Mouse (Mus musculus) G1E (cell line): Measurements from ENCODE around the gene Pdzd8. TPM values are rescaled to one million over a fixed set of nuclear protein-coding genes. Genes with fewer than 3 reads are reported as not detected.

Experiments used
- ATAC-seq: 2 replicates; pipeline ENCODE4 v1.8.0; 2016; ENCODE audit warnings: mild to moderate bottlenecking; ENCODE audit not compliant: insufficient number of reproducible peaks, poor library complexity, low FRiP score, severe bottlenecking; ENCODE audit errors: extremely low read depth
- DNase-seq: peaks from one replicate; pipeline ENCODE4 v3.0.0; 2012; ENCODE audit warnings: low spot score
- H3K27me3 ChIP-seq: 2 replicates; pipeline ENCODE4 v1.6.1; 2012; ENCODE audit warnings: mild to moderate bottlenecking, low read length, inconsistent platforms; ENCODE audit not compliant: insufficient read depth
- H3K36me3 ChIP-seq: replicated peaks from 2 replicates; pipeline ENCODE3; 2012; ENCODE audit warnings: mild to moderate bottlenecking, inconsistent platforms
- H3K4me1 ChIP-seq: 2 replicates; pipeline ENCODE4 v1.6.1; 2012; ENCODE audit warnings: low read depth, low read length, inconsistent platforms, mixed read lengths; ENCODE audit not compliant: insufficient read depth
- H3K4me3 ChIP-seq: 2 replicates; pipeline ENCODE4 v1.5.1; 2012; ENCODE audit warnings: low read depth, mild to moderate bottlenecking, inconsistent platforms, low read length, moderate library complexity, mixed read lengths
- H3K9me3 ChIP-seq: replicated peaks from 2 replicates; pipeline ENCODE4 v1.6.1; 2012; ENCODE audit warnings: inconsistent platforms
- CTCF ChIP-seq: IDR thresholded peaks from 2 replicates; pipeline ENCODE4 v1.5.1; 2012; ENCODE audit warnings: low read depth, low read length, inconsistent platforms, mixed read lengths
- GATA1 ChIP-seq: IDR thresholded peaks from 2 replicates; pipeline ENCODE4 v1.6.1; 2012; ENCODE audit warnings: borderline replicate concordance, low read length, inconsistent platforms, mixed read lengths
- GATA2 ChIP-seq: IDR thresholded peaks from 2 replicates; pipeline ENCODE4 v1.6.1; 2012; ENCODE audit warnings: low read depth, low read length, inconsistent platforms, borderline replicate concordance
- POLR2AphosphoS5 ChIP-seq: IDR thresholded peaks from 2 replicates; pipeline ENCODE4 v1.6.1; 2012; ENCODE audit warnings: low read depth, low read length, inconsistent platforms; ENCODE audit not compliant: insufficient replicate concordance
- TAL1 ChIP-seq: conservative IDR thresholded peaks from 2 replicates; pipeline ENCODE4 v1.6.1; 2012; ENCODE audit warnings: low read depth, low read length, inconsistent platforms, mixed read lengths
- polyA plus RNA-seq: library from polyadenylated mRNA; stranded (reverse); fragments of >175 nt; gene quantifications from 2 replicates; pipeline ENCODE4 v1.2.3, GENCODE M21; 2012
- total RNA-seq, 2 experiments: library from RNA; stranded (forward) in 1 of 2; stranded (reverse) in 1 of 2; fragments of 200-1000 nt in 1 of 2; fragments of >200 nt in 1 of 2; fragmentation: Nextera tagmentation in 1 of 2; gene quantifications; 2 replicates each; pipeline ENCODE4 v1.2.3; 2014 to 2017

The Pdzd8 gene
- total and polyA plus RNA-seq, 3 experiments = 15.1 to 81.6 (median 40.0) TPM

DNA sequence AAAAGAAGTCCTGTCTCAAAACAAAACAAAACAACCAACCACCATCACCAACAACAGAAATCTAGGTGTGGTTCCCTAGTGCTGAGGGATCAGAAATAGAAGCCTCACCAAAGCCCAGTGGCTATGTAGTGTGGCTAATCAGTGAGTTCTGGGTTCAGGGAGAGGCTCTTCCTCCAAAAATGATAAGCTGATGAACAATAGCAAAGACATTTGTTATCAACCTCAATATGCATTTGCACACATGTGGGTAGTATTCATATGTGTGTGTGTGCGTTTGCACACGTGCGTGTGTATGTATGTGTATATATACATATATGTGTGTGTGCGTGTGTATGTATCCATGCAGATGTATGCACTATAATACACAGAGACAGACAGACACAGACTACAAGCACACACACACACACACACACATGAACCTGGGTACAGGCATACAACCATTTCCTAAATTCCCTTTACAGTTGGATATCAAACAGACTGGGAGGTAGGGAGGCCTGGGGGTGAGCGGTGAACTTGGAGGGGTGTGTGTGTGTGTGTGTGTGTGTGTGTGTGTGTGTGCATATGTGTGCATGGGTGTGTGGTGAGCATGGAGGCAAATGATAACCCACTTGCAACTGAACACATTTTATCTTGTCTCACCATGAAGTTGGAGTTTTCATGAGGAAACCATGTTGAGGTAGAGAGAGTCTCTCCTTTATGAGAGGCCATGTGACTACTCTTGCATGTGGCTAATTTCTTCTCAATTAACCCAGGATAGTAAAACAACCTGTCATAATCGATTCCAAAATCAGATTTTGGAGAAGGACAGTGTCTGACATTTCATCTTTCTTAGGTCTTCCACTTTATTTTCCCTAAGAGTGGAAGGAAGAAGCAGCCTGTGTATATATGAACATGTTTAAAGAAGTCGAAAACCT, 39.3 kb upstream of the Pdzd8 start:
- Histone ChIP-seq H3K4me3 (no peak overlapping the region), H3K36me3 (no peaks in the 10 kb centered on the region), H3K4me1 (peaks cover 24% of the 10 kb centered on the region), H3K27me3 (peaks cover 19% of the 10 kb centered on the region; the same call in 1 of the 2 replicates), H3K9me3 (no peaks in the 10 kb centered on the region)
- TF ChIP-seq TAL1 (no peak), GATA1 (no peak)
- DNase-seq = no peak
- no peak for ATAC-seq

DNA sequence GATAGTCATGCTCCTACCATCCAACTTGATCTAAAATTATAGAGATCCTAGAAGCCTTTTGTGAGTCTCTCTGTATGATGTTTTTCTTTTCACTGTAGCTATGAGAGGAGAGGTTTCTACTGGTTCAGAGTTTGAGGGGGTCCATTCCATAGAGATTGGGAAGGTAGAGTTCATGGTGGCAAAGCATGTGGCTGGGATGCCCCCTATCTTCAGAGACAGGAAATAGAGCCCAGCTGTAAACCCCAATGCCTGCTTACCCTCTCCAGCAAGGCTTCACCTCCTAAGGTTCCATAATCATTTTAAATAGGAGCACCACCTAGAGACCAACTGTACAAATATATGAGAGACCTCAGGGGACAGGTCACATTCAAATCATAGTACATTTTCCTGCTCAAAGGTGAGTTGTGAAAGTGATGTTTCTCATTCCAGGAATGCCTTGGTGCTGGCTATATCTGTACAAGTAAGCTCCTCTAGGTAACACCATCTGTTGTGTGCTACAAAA, 36.9 kb upstream of the Pdzd8 start:
- DNase-seq (no peak), ATAC-seq (no peak)
- TF ChIP-seq GATA2 = no peak
- TF ChIP-seq TAL1 = no peak
- no peak for TF ChIP-seq POLR2AphosphoS5
- no peak for TF ChIP-seq GATA1
- TF ChIP-seq CTCF = no peak
- Histone ChIP-seq H3K36me3 (no peaks in the 10 kb centered on the region), H3K27me3 (peaks cover 32% of the 10 kb centered on the region), H3K4me3 (no peak overlapping the region), H3K9me3 (no peaks in the 10 kb centered on the region), H3K4me1 (peaks cover 11% of the 10 kb centered on the region; the same call in 1 of the 2 replicates)

GRCm38 (mm10) chr19:59379995-59380394, 34.4 kb upstream of the Pdzd8 start:
- DNase-seq (no peak), ATAC-seq (peak; percentile 15; the same call in 1 of the 2 replicates)
- Histone ChIP-seq H3K36me3 (no peaks in the 10 kb centered on the region), H3K9me3 (no peaks in the 10 kb centered on the region), H3K4me3 (no peak overlapping the region), H3K4me1 (peaks cover 7% of the 10 kb centered on the region; the same call in 1 of the 2 replicates), H3K27me3 (peaks cover 50% of the 10 kb centered on the region)
- no peak for TF ChIP-seq CTCF
- TF ChIP-seq GATA1 = no peak
- no peak for TF ChIP-seq GATA2
- no peak for TF ChIP-seq POLR2AphosphoS5
- TF ChIP-seq TAL1 = no peak

DNA sequence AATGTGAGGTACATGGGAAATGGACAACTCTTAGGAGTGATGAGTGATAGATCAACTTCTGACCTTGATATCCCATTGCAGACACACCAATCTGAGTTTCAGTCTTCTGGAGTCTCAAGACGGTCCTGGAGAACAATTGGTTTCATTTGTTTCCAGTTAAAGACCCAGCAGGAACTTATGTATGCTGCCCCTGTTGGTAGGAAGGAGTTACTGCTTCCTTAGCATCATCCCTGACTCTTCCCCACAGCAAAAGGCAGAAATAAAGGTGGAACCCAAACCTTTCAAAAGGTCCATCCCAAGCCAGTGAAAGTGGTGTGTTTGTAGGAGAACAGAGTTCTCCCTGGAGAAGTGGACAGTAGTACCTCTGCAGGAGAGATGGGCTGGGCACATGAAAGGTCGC, 30.9 kb upstream of the Pdzd8 start:
- H3K4me3 ChIP-seq = no peak overlapping the region
- ATAC-seq = no peak
- DNase-seq = no peak
- peaks cover 54% of the 10 kb centered on the region for H3K27me3 ChIP-seq
- TF ChIP-seq GATA2 (no peak), TAL1 (no peak), GATA1 (no peak), CTCF (peak; percentile 42; the same call in 1 of the 2 replicates), POLR2AphosphoS5 (no peak)
- 0 out of 2 replicates have a peak, but pooled peaks cover 2% of the 10 kb centered on the region for H3K9me3 ChIP-seq
- no peaks in the 10 kb centered on the region for H3K36me3 ChIP-seq
- peaks cover 6% of the 10 kb centered on the region; the same call in 1 of the 2 replicates for H3K4me1 ChIP-seq

- Histone ChIP-seq H3K9me3 (0 out of 2 replicates have a peak, but pooled peaks cover 2% of the 10 kb centered on the region), H3K4me3 (no peak overlapping the region), H3K27me3 (peaks cover 47% of the 10 kb centered on the region), H3K4me1 (peaks cover 6% of the 10 kb centered on the region; the same call in 1 of the 2 replicates), H3K36me3 (no peaks in the 10 kb centered on the region)
- TF ChIP-seq TAL1 (no peak), POLR2AphosphoS5 (no peak), GATA1 (no peak), CTCF (no peak), GATA2 (no peak)
- no peak for DNase-seq
- ATAC-seq = no peak
Measured at GRCm38 (mm10) chr19:59374940-59375339, 29.4 kb upstream of the Pdzd8 start.

DNA sequence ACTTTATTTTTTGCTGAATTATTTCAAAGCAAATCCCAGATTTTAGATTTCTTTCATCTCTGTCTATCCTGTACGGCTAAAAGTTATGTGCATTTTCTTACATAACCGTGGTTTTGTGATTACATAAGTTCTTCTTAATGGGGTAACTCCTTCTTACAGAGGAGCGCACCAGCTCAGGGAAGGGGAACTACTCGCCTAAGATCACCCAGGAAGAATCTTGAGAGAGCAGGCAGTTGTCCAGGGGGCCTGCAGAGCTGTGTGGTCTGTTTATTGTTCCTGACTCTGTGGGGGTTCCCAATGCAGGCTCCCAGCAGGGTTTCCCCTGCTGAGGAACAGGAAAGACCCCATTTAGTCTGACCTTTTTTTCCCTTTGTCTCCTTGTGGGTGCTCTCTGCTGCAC, 27.3 kb upstream of the Pdzd8 start:
- TF ChIP-seq GATA1 = no peak
- no peak for TF ChIP-seq GATA2
- TF ChIP-seq CTCF = no peak
- no peak for TF ChIP-seq POLR2AphosphoS5
- ATAC-seq = no peak
- DNase-seq = no peak
- Histone ChIP-seq H3K27me3 (peaks cover 50% of the 10 kb centered on the region), H3K4me1 (peaks cover 6% of the 10 kb centered on the region; the same call in 1 of the 2 replicates), H3K9me3 (0 out of 2 replicates have a peak, but pooled peaks cover 2% of the 10 kb centered on the region), H3K4me3 (no peak overlapping the region), H3K36me3 (no peaks in the 10 kb centered on the region)
